Mouse (Mus musculus) gastrocnemius, adult 18-20 months (tissue): Measurements from ENCODE around the gene Dennd4b. TPM values are rescaled to one million over a fixed set of nuclear protein-coding genes. Genes with fewer than 3 reads are reported as not detected.

Experiments used
- microRNA-seq: library from miRNA; unstranded; fragments of <30 nt; microRNA quantifications from one replicate; pipeline ENCODE4 v1.2.0, GENCODE M21; 2021
- total RNA-seq, 2 experiments: library from RNA; stranded (reverse); gene quantifications; 2 replicates each; pipeline ENCODE4 v1.2.3; 2021

The Dennd4b gene
- total RNA-seq, 2 experiments from 2014 or later: 81.1 to 81.6 TPM

Small RNA genes lying within 50 kb of the gene (microRNA-seq; reads per million reads assigned to microRNA genes)
- 1.4 reads per million for gene Mir7012

Other genes with a start within 250 kb of the Dennd4b start
- gene 4933434E20Rik, start 213.5 kb upstream of the Dennd4b start, total RNA-seq: 10 to 100 TPM; 91.6 to 99.3 TPM
- gene Ubap2l, start 212.6 kb upstream of the Dennd4b start, total RNA-seq: 10 to 100 TPM; 93.9 to 95.4 TPM
- 100 to 1,000 TPM; 579 to 626 TPM for gene Tpm3, start 192.5 kb upstream of the Dennd4b start, total RNA-seq
- gene Nup210l, start 161.1 kb upstream of the Dennd4b start, total RNA-seq: under 1 TPM in 1 of 2 experiments, not detected in 1; 0.05 TPM
- gene Rps27, start 51.5 kb upstream of the Dennd4b start, total RNA-seq: 1,000 to 10,000 TPM; 1,075 to 1,237 TPM
- 1 to 10 TPM; 6.1 to 9.6 TPM for gene Rab13, start 51.5 kb upstream of the Dennd4b start, total RNA-seq
- gene Jtb, start 33.6 kb upstream of the Dennd4b start, total RNA-seq: 10 to 100 TPM; 73.7 to 75.0 TPM
- gene Creb3l4, start 21.7 kb upstream of the Dennd4b start, total RNA-seq: not detected
- 10 to 100 TPM; 38.9 to 40.7 TPM for gene Slc39a1, start 17.0 kb upstream of the Dennd4b start, total RNA-seq
- gene Crtc2, start 11.0 kb upstream of the Dennd4b start, total RNA-seq: 10 to 100 TPM; 13.7 to 16.2 TPM
- gene Gatad2b, start 28.0 kb downstream of the Dennd4b start, total RNA-seq: 10 to 100 TPM; 58.3 to 59.4 TPM
- 1 to 10 TPM; 1.0 to 1.1 TPM for gene Slc27a3, start 124.8 kb downstream of the Dennd4b start, total RNA-seq
- 10 to 100 TPM; 13.6 to 16.1 TPM for gene Ints3, start 168.4 kb downstream of the Dennd4b start, total RNA-seq
- 1 to 10 TPM; 6.0 to 7.1 TPM for gene Npr1, start 200.7 kb downstream of the Dennd4b start, total RNA-seq
- 10 to 100 TPM; 25.2 to 26.7 TPM for gene Ilf2, start 210.9 kb downstream of the Dennd4b start, total RNA-seq
- 10 to 100 TPM; 78.8 to 79.5 TPM for gene Snapin, start 225.8 kb downstream of the Dennd4b start, total RNA-seq
- 100 to 1,000 TPM in 1 of 2 experiments, 10 to 100 TPM in 1; 88.7 to 103 TPM for gene Chtop, start 244.3 kb downstream of the Dennd4b start, total RNA-seq
- 100 to 1,000 TPM; 205 to 220 TPM for gene S100a1, start 249.2 kb downstream of the Dennd4b start, total RNA-seq
- 10 to 100 TPM; 10.4 to 14.4 TPM for gene S100a13, start 249.2 kb downstream of the Dennd4b start, total RNA-seq